Mouse (Mus musculus) midbrain, postnatal 0 days (tissue): ENCODE measurements at regions not wholly inside any gene's neighbourhood (a gene's known extent, or its start where the extent isn't known, plus 50 kb on each side); places are given as distances from the start of the nearest gene placed in this dataset.

Experiments
- ATAC-seq: fragments of 200-750 bp; cut with Nextera tagmentation; 2 replicates; pipeline ENCODE4 v1.8.0; 2017; ENCODE audit warnings: moderate number of reproducible peaks, mild to moderate bottlenecking, moderate TSS enrichment, moderate library complexity; ENCODE audit not compliant: low FRiP score
- DNase-seq: peaks from one replicate; pipeline ENCODE4 v3.0.0-alpha.2; 2015; ENCODE audit warnings: low spot score
- H3K27ac ChIP-seq: fragments of 300-500 bp; sonication (generic); 2 replicates; pipeline ENCODE4 v1.5.1; 2014; ENCODE audit warnings: low read depth, mild to moderate bottlenecking, low read length, mixed read lengths
- H3K27me3 ChIP-seq: fragments of 300-500 bp; sonication (generic); 2 replicates; pipeline ENCODE4 v1.6.1; 2014; ENCODE audit warnings: low read length, control low read depth, mixed read lengths; ENCODE audit not compliant: insufficient read depth
- H3K36me3 ChIP-seq: fragments of 300-500 bp; sonication (generic); 2 replicates; pipeline ENCODE4 v1.6.1; 2014; ENCODE audit warnings: low read length, control low read depth, mixed read lengths; ENCODE audit not compliant: insufficient read depth
- H3K4me1 ChIP-seq: fragments of 300-500 bp; sonication (generic); 2 replicates; pipeline ENCODE4 v1.6.1; 2014; ENCODE audit warnings: mild to moderate bottlenecking, control low read depth, antibody characterized with exemption, low read length, mixed read lengths; ENCODE audit not compliant: insufficient read depth
- H3K4me2 ChIP-seq: fragments of 300-500 bp; sonication (generic); 2 replicates; pipeline ENCODE4 v1.6.1; 2014; ENCODE audit warnings: low read depth, mild to moderate bottlenecking, low read length, mixed read lengths; ENCODE audit not compliant: poor library complexity, severe bottlenecking
- H3K4me3 ChIP-seq: fragments of 300-500 bp; sonication (generic); 2 replicates; pipeline ENCODE4 v1.5.1; 2014; ENCODE audit warnings: low read depth, mild to moderate bottlenecking, low read length, moderate library complexity
- H3K9ac ChIP-seq: fragments of 300-500 bp; sonication (generic); replicated peaks from 2 replicates; pipeline ENCODE4 v1.6.1; 2014; ENCODE audit warnings: mild to moderate bottlenecking, low read length, moderate library complexity, mixed read lengths; ENCODE audit not compliant: poor library complexity, severe bottlenecking
- H3K9me3 ChIP-seq: fragments of 300-500 bp; sonication (generic); 2 replicates; pipeline ENCODE4 v1.6.1; 2016; ENCODE audit warnings: low read length, control low read depth
- CTCF ChIP-seq: IDR thresholded peaks from 2 replicates; pipeline ENCODE4 v1.5.1; 2016; ENCODE audit warnings: antibody characterized with exemption, mild to moderate bottlenecking
- WGBS: fragments of 180-500 bp; shearing (Covaris S2); extraction: QIAGEN DNeasy Blood & Tissue Kit; methylation state at CpG from one replicate; pipeline ENCODE4 v1.1.7; 2014; 5-methylcytosine and 5-hydroxymethylcytosine counted together

DNA sequence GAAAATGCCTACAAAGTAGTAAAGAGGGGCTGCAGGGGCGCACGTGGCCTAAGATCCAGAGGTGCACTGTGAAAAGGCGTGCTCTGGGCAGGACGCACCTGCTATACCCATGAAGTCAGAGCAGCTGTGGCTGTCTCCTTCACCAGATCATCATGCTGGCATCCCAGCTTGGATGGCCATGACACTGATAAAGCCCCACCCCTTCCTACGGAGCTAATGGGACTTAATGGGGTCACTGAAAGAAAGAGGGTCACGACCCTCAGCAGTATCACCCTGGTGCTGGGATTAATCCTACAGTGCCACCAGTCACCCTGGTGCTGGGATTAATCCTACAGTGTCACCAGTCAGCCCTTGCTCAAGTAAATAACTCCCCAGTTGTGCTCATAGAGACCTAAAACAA lies 122.1 kb downstream of the Tmem17 start:
- ATAC-seq (no peak), DNase-seq (no peak)
- no peak for TF ChIP-seq CTCF
- Histone ChIP-seq H3K36me3 (no peaks in the 10 kb centered on the region), H3K4me3 (no peak overlapping the region), H3K27ac (no peak overlapping the region), H3K27me3 (no peaks in the 10 kb centered on the region), H3K4me2 (no peak overlapping the region), H3K4me1 (peaks cover 4% of the 10 kb centered on the region; the same call in 1 of the 2 replicates), H3K9ac (no peak overlapping the region), H3K9me3 (no peaks in the 10 kb centered on the region)
- 57% methylated on average over 6 of the region's 6 CpGs for WGBS

DNA sequence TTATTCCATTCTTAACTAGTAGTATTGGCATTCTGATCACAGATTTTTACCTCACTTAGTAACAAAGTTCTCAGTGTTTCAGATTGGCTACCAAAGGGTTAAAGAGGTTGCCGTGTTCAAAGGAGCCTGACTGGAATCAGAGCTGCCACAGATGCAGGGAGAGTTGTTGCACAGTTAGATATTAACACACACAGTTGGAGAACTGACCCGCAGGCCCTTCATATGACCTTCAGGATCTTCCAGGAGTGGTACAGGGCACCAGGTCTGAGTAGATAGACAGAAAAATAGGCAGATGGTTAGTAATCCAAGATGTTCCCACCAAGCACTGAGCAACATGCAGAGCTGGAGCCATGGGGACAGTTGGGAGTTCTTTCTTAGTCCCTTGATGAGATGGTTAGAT lies 123.1 kb downstream of the Tmem17 start:
- no peak overlapping the region for H3K9ac ChIP-seq
- H3K36me3 ChIP-seq = no peaks in the 10 kb centered on the region
- H3K9me3 ChIP-seq = no peaks in the 10 kb centered on the region
- no peak for ATAC-seq
- H3K4me3 ChIP-seq = no peak overlapping the region
- H3K27ac ChIP-seq = no peak overlapping the region
- WGBS = 51% methylated on average over 2 of the region's 2 CpGs
- H3K27me3 ChIP-seq = no peaks in the 10 kb centered on the region
- no peak for TF ChIP-seq CTCF
- H3K4me2 ChIP-seq = no peak overlapping the region
- peaks cover 4% of the 10 kb centered on the region; the same call in 1 of the 2 replicates for H3K4me1 ChIP-seq
- no peak for DNase-seq

DNA sequence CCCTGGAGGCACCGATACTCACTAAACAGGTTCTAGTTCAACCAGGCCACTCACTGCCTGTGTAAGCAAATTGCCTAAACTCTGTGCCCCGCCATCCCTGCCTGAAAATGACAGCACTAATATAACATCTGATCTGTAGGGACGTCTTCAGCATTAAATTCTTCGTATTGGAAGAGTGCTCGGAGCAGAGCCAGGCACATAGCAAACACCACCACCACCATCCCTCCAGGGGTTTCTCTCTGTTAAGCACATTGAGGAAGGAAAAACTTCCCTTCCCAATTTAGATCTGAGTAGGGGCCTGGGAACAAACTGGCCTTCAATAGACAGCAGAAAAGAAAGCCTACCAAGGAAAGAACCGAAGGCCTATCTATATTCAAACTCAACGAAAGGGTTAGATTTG lies 124.4 kb downstream of the Tmem17 start:
- ATAC-seq = no peak
- H3K4me2 ChIP-seq = no peak overlapping the region
- no peak overlapping the region for H3K4me3 ChIP-seq
- no peaks in the 10 kb centered on the region for H3K27me3 ChIP-seq
- H3K9me3 ChIP-seq = no peaks in the 10 kb centered on the region
- no peak for TF ChIP-seq CTCF
- H3K36me3 ChIP-seq = no peaks in the 10 kb centered on the region
- DNase-seq = no peak
- H3K9ac ChIP-seq = no peak overlapping the region
- no peak overlapping the region for H3K27ac ChIP-seq
- 77% methylated on average over 7 of the region's 7 CpGs for WGBS
- H3K4me1 ChIP-seq = peaks cover 4% of the 10 kb centered on the region; the same call in 1 of the 2 replicates

DNA sequence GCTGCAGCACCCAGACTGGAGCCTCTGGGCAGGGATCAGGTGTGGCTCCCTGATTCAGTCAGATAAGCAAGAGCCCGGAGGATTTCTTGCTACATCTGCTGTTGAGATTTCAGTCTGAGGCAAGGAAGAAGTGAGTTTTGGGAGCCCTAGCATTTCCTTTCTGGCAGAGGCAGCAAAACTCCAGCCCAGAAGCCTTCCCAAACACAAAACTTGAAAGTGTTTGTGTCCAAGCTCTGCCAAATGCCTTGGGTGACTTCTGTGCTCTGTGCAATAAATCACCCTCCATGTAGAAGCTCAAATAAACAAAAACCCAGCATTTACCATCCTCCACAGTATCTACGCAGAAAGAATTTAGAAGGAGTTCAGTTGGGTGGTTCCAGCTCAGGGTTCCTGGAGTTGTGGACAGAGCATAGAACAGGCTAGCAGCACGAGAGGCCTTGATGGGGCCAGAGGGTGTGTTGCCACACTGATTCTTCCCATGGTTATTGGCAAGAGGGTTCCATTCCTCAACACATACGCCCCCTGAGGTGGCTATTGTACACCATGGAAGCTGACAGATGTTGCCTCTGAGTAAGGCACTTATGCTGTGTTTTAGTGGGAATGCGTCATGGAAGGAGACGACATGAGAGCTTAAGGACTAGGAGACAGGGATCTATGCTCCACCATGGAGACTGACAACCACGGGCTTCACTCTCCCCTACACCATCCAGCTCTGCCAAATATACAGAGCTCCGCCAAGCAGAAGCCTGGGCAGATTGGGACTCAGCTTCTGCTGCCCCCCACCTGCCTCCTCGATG lies 125.1 kb downstream of the Tmem17 start:
- Histone ChIP-seq H3K27ac (no peak overlapping the region), H3K9me3 (no peaks in the 10 kb centered on the region), H3K9ac (no peak overlapping the region), H3K4me1 (peaks cover 4% of the 10 kb centered on the region; the same call in 1 of the 2 replicates), H3K4me2 (no peak overlapping the region), H3K36me3 (no peaks in the 10 kb centered on the region), H3K4me3 (no peak overlapping the region), H3K27me3 (no peaks in the 10 kb centered on the region)
- TF ChIP-seq CTCF = no peak
- DNase-seq (peak; percentile 64), ATAC-seq (no peak)
- 82% methylated on average over 9 of the region's 9 CpGs for WGBS

DNA sequence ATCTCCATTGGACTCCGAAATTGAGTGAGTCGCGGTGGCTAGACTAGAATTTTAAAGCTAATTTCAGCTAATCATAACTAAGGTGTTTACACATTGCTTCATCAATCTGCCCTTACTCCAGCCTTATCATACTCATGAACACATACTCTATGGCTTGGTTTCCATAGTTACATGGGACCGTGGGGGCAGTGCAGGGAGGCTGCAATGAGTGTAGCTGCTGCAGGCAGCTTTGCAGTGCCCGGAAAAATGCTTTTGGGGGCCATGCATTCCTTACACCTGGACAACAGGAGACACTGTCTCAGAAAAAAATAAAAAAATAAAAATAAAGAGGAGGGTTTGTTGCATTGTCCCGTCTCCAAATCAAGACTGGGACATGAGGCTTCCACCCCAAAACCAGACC lies 126.3 kb downstream of the Tmem17 start:
- H3K9me3 ChIP-seq = no peaks in the 10 kb centered on the region
- H3K27ac ChIP-seq = no peak overlapping the region
- no peaks in the 10 kb centered on the region for H3K27me3 ChIP-seq
- no peaks in the 10 kb centered on the region for H3K36me3 ChIP-seq
- H3K4me1 ChIP-seq = peaks cover 4% of the 10 kb centered on the region; the same call in 1 of the 2 replicates
- no peak for TF ChIP-seq CTCF
- no peak overlapping the region for H3K9ac ChIP-seq
- ATAC-seq = peak; percentile 49; the same call in 1 of the 2 replicates
- no peak overlapping the region for H3K4me3 ChIP-seq
- peak; percentile 34 for DNase-seq
- WGBS = 72% methylated on average over 6 of the region's 6 CpGs
- no peak overlapping the region for H3K4me2 ChIP-seq

DNA sequence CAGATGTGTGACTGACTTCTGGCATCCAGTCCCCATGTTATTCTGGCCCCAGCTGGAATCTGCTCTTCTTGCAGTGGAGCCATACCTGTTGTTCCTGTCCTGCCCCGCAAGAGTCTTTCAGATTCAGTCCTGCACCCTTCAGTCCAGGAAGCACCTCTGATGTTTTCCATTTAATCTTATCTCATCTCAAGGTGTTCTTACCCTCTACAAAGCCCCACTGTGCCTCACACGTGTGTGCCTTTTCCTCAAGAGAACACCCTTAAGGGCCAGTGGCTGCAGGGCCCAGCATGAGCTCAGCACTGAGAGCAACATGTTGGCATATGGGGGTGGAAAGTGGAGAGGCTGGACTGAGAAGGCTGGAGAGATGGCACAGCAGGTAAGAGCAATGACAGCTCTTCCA lies 126.8 kb downstream of the Tmem17 start:
- Histone ChIP-seq H3K36me3 (no peaks in the 10 kb centered on the region), H3K27ac (no peak overlapping the region), H3K27me3 (no peaks in the 10 kb centered on the region), H3K9me3 (no peaks in the 10 kb centered on the region), H3K4me3 (no peak overlapping the region), H3K4me2 (no peak overlapping the region), H3K4me1 (peaks cover 4% of the 10 kb centered on the region; the same call in 1 of the 2 replicates), H3K9ac (no peak overlapping the region)
- TF ChIP-seq CTCF = no peak
- DNase-seq (no peak), ATAC-seq (no peak)
- WGBS = 74% methylated on average over 2 of the region's 2 CpGs
